Mouse (Mus musculus) thymus, adult 2 months (tissue): ENCODE data around the gene Gm1673.

Experiments used
- CTCF ChIP-seq: fragments of 200-500 bp; IDR thresholded peaks from 2 replicates; pipeline ENCODE4 v1.5.1; 2012; ENCODE audit warnings: mild to moderate bottlenecking, control low read depth, low read length, moderate library complexity, borderline replicate concordance; ENCODE audit not compliant: control insufficient read depth, poor library complexity, insufficient read depth; ENCODE audit errors: extremely low read depth
- POLR2A ChIP-seq: fragments of 200-500 bp; IDR thresholded peaks from 2 replicates; pipeline ENCODE4 v1.6.1; 2012; ENCODE audit warnings: mild to moderate bottlenecking, low read length, control low read depth, moderate library complexity; ENCODE audit not compliant: control insufficient read depth, poor library complexity, insufficient read depth; ENCODE audit errors: extremely low read depth

DNA sequence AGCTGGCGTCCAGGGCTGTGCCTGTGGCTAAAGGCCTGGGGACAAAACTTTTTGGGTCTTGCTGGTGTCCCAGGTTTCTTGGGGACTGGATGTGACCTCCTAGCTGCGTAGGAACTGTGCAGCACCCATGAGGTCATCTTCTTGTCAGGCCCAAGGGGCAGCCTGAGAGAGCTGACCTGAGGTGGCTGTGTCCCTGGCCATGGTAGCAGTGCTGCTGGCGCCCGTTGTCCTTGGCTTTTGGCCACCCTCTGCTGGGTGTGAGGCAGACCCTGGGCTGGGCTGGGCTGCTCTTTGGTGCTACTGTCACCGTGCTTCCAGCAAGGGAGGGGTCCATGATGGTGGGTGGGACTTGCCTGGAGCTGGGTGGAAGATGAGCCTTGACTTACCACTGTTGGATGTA, 21.4 kb downstream of the Gm1673 start:
- TF ChIP-seq CTCF: no peak
- TF ChIP-seq POLR2A: no peak
